Mouse (Mus musculus) layer of hippocampus, adult 8-10 months (tissue): ENCODE data around the gene Ankar. TPM values are rescaled to one million over a fixed set of nuclear protein-coding genes. Genes with fewer than 3 reads are reported as not detected.

Source experiments
- DNase-seq, 2 experiments: peaks; one replicate each; pipeline ENCODE4 v3.0.0; 2022; ENCODE audit warnings: low spot score in 2 of 2
- total RNA-seq, 4 experiments: library from RNA; stranded (reverse); gene quantifications; 2 replicates each; pipeline ENCODE4 v1.2.4; 2022

Ankar gene
- total RNA-seq, 4 experiments from 2014 or later: not detected

DNA sequence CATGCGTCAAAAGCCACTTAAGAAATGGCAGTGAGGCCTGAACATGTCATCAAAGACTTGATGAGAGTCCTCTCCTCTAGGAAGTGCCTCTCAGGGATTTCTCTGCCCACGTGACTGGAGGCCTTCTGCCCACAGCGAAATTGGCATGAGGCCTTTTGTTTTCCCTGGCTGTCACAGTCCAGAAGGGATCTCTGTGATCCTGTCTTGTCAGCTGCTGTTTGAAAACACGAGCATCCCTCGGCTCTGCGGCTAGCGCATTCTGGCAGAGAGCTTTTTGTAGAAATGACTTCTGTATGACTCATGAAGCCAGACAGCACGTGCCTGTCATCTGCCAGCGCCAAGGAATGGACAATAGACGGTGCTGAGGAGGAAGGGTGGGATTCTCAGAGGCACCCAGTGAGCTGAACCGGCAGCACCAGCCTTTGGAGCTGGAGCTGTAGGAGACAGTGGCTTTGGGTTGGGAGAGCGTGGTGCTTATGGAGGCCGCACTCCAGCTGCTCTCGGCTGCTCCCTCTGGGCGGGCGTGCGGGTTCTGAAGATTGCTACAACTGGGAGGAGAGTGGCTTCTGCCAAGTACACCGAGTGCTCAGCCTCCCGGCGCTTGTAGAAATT lies 106.9 kb downstream of the Ankar start:
- peak; percentile 76 to 83 for DNase-seq

Other genes with a start within 250 kb of the Ankar start
- gene March4, start 163.6 kb downstream of the Ankar start, total RNA-seq: 10 to 100 TPM; 14.1 to 16.4 (median 15.1) TPM
- 10 to 100 TPM; 59.3 to 66.1 (median 63.5) TPM for gene Smarcal1, start 117.3 kb downstream of the Ankar start, total RNA-seq
- 100 to 1,000 TPM; 603 to 734 (median 658) TPM for gene Rpl37a, start 10.7 kb upstream of the Ankar start, total RNA-seq
- gene Igfbp2, start 123.9 kb upstream of the Ankar start, total RNA-seq: 10 to 100 TPM; 36.7 to 56.7 (median 47.3) TPM
- 100 to 1,000 TPM in 2 of 4 experiments, 10 to 100 TPM in 2; 81.6 to 154 (median 113) TPM for gene Igfbp5, start 174.3 kb upstream of the Ankar start, total RNA-seq